Mouse (Mus musculus): ENCODE data around the gene Itprid2. TPM values are rescaled to one million over a fixed set of nuclear protein-coding genes. Genes with fewer than 3 reads are reported as not detected.
A peak's percentile ranks its signal among the peaks of the same experiment; 100 is the strongest.

The Itprid2 gene
- polyA plus RNA-seq, 1 experiment: 6.6 TPM

- TF ChIP-seq CTCF (IDR thresholded peaks at IDR 0.05; ENCODE audit: borderline replicate concordance, extremely low read depth, insufficient read depth, insufficient read length) (no peak), POLR2A (IDR thresholded peaks at IDR 0.05; ENCODE audit: borderline replicate concordance, extremely low read depth, insufficient read depth, insufficient read length, poor library complexity, severe bottlenecking) (no peak)
- no peak for DNase-seq (ENCODE audit: low read depth)
These were observed 42.6 kb downstream of the Itprid2 start for GRCm38 (mm10) chr2:79677663-79678257.

- TF ChIP-seq CTCF (IDR thresholded peaks at IDR 0.05; ENCODE audit: borderline replicate concordance, extremely low read depth, insufficient read depth, insufficient read length) (no peak), POLR2A (IDR thresholded peaks at IDR 0.05; ENCODE audit: borderline replicate concordance, extremely low read depth, insufficient read depth, insufficient read length, poor library complexity, severe bottlenecking) (no peak)
- no peak for DNase-seq (ENCODE audit: low read depth)
These were observed 46.5 kb downstream of the Itprid2 start for GRCm38 (mm10) chr2:79681672-79682071.

GRCm38 (mm10) chr2:79683258-79683657 lies 48.1 kb downstream of the Itprid2 start:
- TF ChIP-seq POLR2A (IDR thresholded peaks at IDR 0.05; ENCODE audit: borderline replicate concordance, extremely low read depth, insufficient read depth, insufficient read length, poor library complexity, severe bottlenecking): no peak
- TF ChIP-seq CTCF (IDR thresholded peaks at IDR 0.05; ENCODE audit: borderline replicate concordance, extremely low read depth, insufficient read depth, insufficient read length): no peak

GRCm38 (mm10) chr2:79690838-79691237 lies 55.7 kb downstream of the Itprid2 start:
- TF ChIP-seq POLR2A (IDR thresholded peaks at IDR 0.05; ENCODE audit: borderline replicate concordance, extremely low read depth, insufficient read depth, insufficient read length, poor library complexity, severe bottlenecking) (no peak), CTCF (IDR thresholded peaks at IDR 0.05; ENCODE audit: borderline replicate concordance, extremely low read depth, insufficient read depth, insufficient read length) (no peak)
- no peak for DNase-seq (ENCODE audit: low read depth)

More at GRCm38 (mm10) chr2:79683258-79683657, 48.1 kb downstream of the Itprid2 start:
- DNase-seq (ENCODE audit: low read depth): no peak

GRCm38 (mm10) chr2:79695190-79695589 lies 60.0 kb downstream of the Itprid2 start:
- no peak for DNase-seq (ENCODE audit: low read depth)
- TF ChIP-seq CTCF (IDR thresholded peaks at IDR 0.05; ENCODE audit: borderline replicate concordance, extremely low read depth, insufficient read depth, insufficient read length) (no peak), POLR2A (IDR thresholded peaks at IDR 0.05; ENCODE audit: borderline replicate concordance, extremely low read depth, insufficient read depth, insufficient read length, poor library complexity, severe bottlenecking) (no peak)

GRCm38 (mm10) chr2:79695939-79696338 lies 60.8 kb downstream of the Itprid2 start:
- no peak for DNase-seq (ENCODE audit: low read depth)
- TF ChIP-seq POLR2A (IDR thresholded peaks at IDR 0.05; ENCODE audit: borderline replicate concordance, extremely low read depth, insufficient read depth, insufficient read length, poor library complexity, severe bottlenecking): no peak
- no peak for TF ChIP-seq CTCF (IDR thresholded peaks at IDR 0.05; ENCODE audit: borderline replicate concordance, extremely low read depth, insufficient read depth, insufficient read length)

- no peak for DNase-seq (ENCODE audit: low read depth)
- TF ChIP-seq POLR2A (IDR thresholded peaks at IDR 0.05; ENCODE audit: borderline replicate concordance, extremely low read depth, insufficient read depth, insufficient read length, poor library complexity, severe bottlenecking) (no peak), CTCF (IDR thresholded peaks at IDR 0.05; ENCODE audit: borderline replicate concordance, extremely low read depth, insufficient read depth, insufficient read length) (no peak)
These were observed 61.5 kb downstream of the Itprid2 start for GRCm38 (mm10) chr2:79696478-79697230.

- no peak for DNase-seq (ENCODE audit: low read depth)
- no peak for TF ChIP-seq POLR2A (IDR thresholded peaks at IDR 0.05; ENCODE audit: borderline replicate concordance, extremely low read depth, insufficient read depth, insufficient read length, poor library complexity, severe bottlenecking)
- TF ChIP-seq CTCF (IDR thresholded peaks at IDR 0.05; ENCODE audit: borderline replicate concordance, extremely low read depth, insufficient read depth, insufficient read length): no peak
These were observed 63.0 kb downstream of the Itprid2 start for GRCm38 (mm10) chr2:79698166-79698565.

- DNase-seq (ENCODE audit: low read depth): no peak
- TF ChIP-seq POLR2A (IDR thresholded peaks at IDR 0.05; ENCODE audit: borderline replicate concordance, extremely low read depth, insufficient read depth, insufficient read length, poor library complexity, severe bottlenecking) (no peak), CTCF (IDR thresholded peaks at IDR 0.05; ENCODE audit: borderline replicate concordance, extremely low read depth, insufficient read depth, insufficient read length) (no peak)
These were observed 69.6 kb downstream of the Itprid2 start for GRCm38 (mm10) chr2:79704773-79705172.

- TF ChIP-seq POLR2A (IDR thresholded peaks at IDR 0.05; ENCODE audit: borderline replicate concordance, extremely low read depth, insufficient read depth, insufficient read length, poor library complexity, severe bottlenecking) (no peak), CTCF (IDR thresholded peaks at IDR 0.05; ENCODE audit: borderline replicate concordance, extremely low read depth, insufficient read depth, insufficient read length) (no peak)
- DNase-seq (ENCODE audit: low read depth): peak; percentile 42
These were observed 72.4 kb downstream of the Itprid2 start, which contains the start of gene Ppp1r1c for GRCm38 (mm10) chr2:79707575-79707974. Gene Ppp1r1c, plus strand, starts transcription at chr2:79707780.

GRCm38 (mm10) chr2:79713662-79714091 lies 78.5 kb downstream of the Itprid2 start:
- DNase-seq (ENCODE audit: low read depth): no peak
- TF ChIP-seq CTCF (IDR thresholded peaks at IDR 0.05; ENCODE audit: borderline replicate concordance, extremely low read depth, insufficient read depth, insufficient read length): no peak

- no peak for TF ChIP-seq POLR2A (IDR thresholded peaks at IDR 0.05; ENCODE audit: borderline replicate concordance, extremely low read depth, insufficient read depth, insufficient read length, poor library complexity, severe bottlenecking)
- TF ChIP-seq CTCF (IDR thresholded peaks at IDR 0.05; ENCODE audit: borderline replicate concordance, extremely low read depth, insufficient read depth, insufficient read length): no peak
- no peak for DNase-seq (ENCODE audit: low read depth)
These were observed 79.6 kb downstream of the Itprid2 start for GRCm38 (mm10) chr2:79714745-79715144.
